Mouse (Mus musculus): ENCODE results near the gene Slc6a2. TPM values are rescaled to one million over a fixed set of nuclear protein-coding genes. Genes with fewer than 3 reads are reported as not detected.

The Slc6a2 gene
- total RNA-seq, 2 experiments from 2014 or later: 0.16 to 0.24 TPM

- DNase-seq (ENCODE audit: low spot score in 2 of 2): no peak
These were observed 61.9 kb downstream of the Slc6a2 start for GRCm38 (mm10) chr8:93021738-93022137.

GRCm38 (mm10) chr8:93030664-93031063 is 70.8 kb downstream of the Slc6a2 start:
- no peak for DNase-seq (ENCODE audit: low spot score in 2 of 2)

GRCm38 (mm10) chr8:93038831-93039230 is 79.0 kb downstream of the Slc6a2 start:
- no peak for DNase-seq (ENCODE audit: low spot score in 2 of 2)

GRCm38 (mm10) chr8:93040256-93040655 is 80.4 kb downstream of the Slc6a2 start:
- peak in 1 of 2 experiments; percentile 14 for DNase-seq (ENCODE audit: low spot score in 2 of 2)

GRCm38 (mm10) chr8:93040776-93041567 is 81.1 kb downstream of the Slc6a2 start:
- no peak for DNase-seq (ENCODE audit: low spot score in 2 of 2)

- DNase-seq (ENCODE audit: low spot score in 2 of 2): no peak
These were observed 83.2 kb downstream of the Slc6a2 start for GRCm38 (mm10) chr8:93043083-93043482.

- DNase-seq (ENCODE audit: low spot score in 2 of 2): no peak
These were observed 88.2 kb downstream of the Slc6a2 start, which contains the start of gene Ces1a for GRCm38 (mm10) chr8:93048092-93048491. Ces1a (minus strand) TSS chr8:93048192.

GRCm38 (mm10) chr8:93048510-93049416 is 88.9 kb downstream of the Slc6a2 start:
- DNase-seq (ENCODE audit: low spot score in 2 of 2): no peak

Small RNAs within 50 kb of the gene (microRNA-seq; reads per million reads assigned to microRNA genes)
- 0 reads per million in 2 experiments for gene Gm22151

Other genes with a start within 250 kb of the Slc6a2 start
- 10 to 100 TPM in 1 of 2 experiments, 1 to 10 TPM in 1; 8.6 to 13.9 TPM for gene Mmp2, start 132.8 kb upstream of the Slc6a2 start, total RNA-seq (2021)
- 10 to 100 TPM in 1 of 2 experiments, 1 to 10 TPM in 1; 8.6 to 12.2 TPM for gene Lpcat2, start 104.7 kb upstream of the Slc6a2 start, total RNA-seq (2021)
- 1 to 10 TPM; 1.1 to 1.4 TPM for gene Capns2, start 58.7 kb upstream of the Slc6a2 start, total RNA-seq (2021)
- not detected for gene Ces1a, start 88.1 kb downstream of the Slc6a2 start, total RNA-seq (2021)
- not detected for gene Ces1b, start 119.9 kb downstream of the Slc6a2 start, total RNA-seq (2021)
- not detected for gene Ces1c, start 171.2 kb downstream of the Slc6a2 start, total RNA-seq (2021)
- gene Ces1d, start 237.8 kb downstream of the Slc6a2 start, total RNA-seq (2021): not detected